Mouse (Mus musculus): Measurements from ENCODE around the gene Trim8.

The Trim8 gene

GRCm38 (mm10) chr19:46501401-46502068 lies at the start of gene Trim8:
Gene Trim8 (plus strand): TSS chr19:46501702.
- DNase-seq (ENCODE audit: low spot score in 2 of 2) = peak; percentile 83 to 84

GRCm38 (mm10) chr19:46452052-46452827 lies 49.3 kb upstream of the Trim8 start:
- no peak for DNase-seq (ENCODE audit: low spot score in 2 of 2)

GRCm38 (mm10) chr19:46452916-46453315 lies 48.6 kb upstream of the Trim8 start:
- no peak for DNase-seq (ENCODE audit: low spot score in 2 of 2)

- no peak for DNase-seq (ENCODE audit: low spot score in 2 of 2)
These were observed 47.2 kb upstream of the Trim8 start for GRCm38 (mm10) chr19:46454126-46454880.

- no peak for DNase-seq (ENCODE audit: low spot score in 2 of 2)
These were observed 46.5 kb upstream of the Trim8 start for GRCm38 (mm10) chr19:46455032-46455431.

- no peak for DNase-seq (ENCODE audit: low spot score in 2 of 2)
These were observed 45.9 kb upstream of the Trim8 start for GRCm38 (mm10) chr19:46455556-46455955.

- DNase-seq (ENCODE audit: low spot score in 2 of 2) = no peak
These were observed 45.3 kb upstream of the Trim8 start for GRCm38 (mm10) chr19:46456018-46456735.

- DNase-seq (ENCODE audit: low spot score in 2 of 2) = no peak
These were observed 43.7 kb upstream of the Trim8 start for GRCm38 (mm10) chr19:46457798-46458197.

- DNase-seq (ENCODE audit: low spot score in 2 of 2) = no peak
These were observed 42.2 kb upstream of the Trim8 start for GRCm38 (mm10) chr19:46459256-46459655.

- DNase-seq (ENCODE audit: low spot score in 2 of 2) = no peak
These were observed 41.6 kb upstream of the Trim8 start for GRCm38 (mm10) chr19:46459889-46460288.

- DNase-seq (ENCODE audit: low spot score in 2 of 2) = no peak
These were observed 38.9 kb upstream of the Trim8 start for GRCm38 (mm10) chr19:46462574-46462973.

GRCm38 (mm10) chr19:46463446-46463845 lies 38.1 kb upstream of the Trim8 start:
- DNase-seq (ENCODE audit: low spot score in 2 of 2) = no peak

- no peak for DNase-seq (ENCODE audit: low spot score in 2 of 2)
These were observed 35.3 kb upstream of the Trim8 start for GRCm38 (mm10) chr19:46466160-46466559.

GRCm38 (mm10) chr19:46467051-46467503 lies 34.4 kb upstream of the Trim8 start:
- DNase-seq (ENCODE audit: low spot score in 2 of 2) = no peak

- no peak for DNase-seq (ENCODE audit: low spot score in 2 of 2)
These were observed 30.9 kb upstream of the Trim8 start for GRCm38 (mm10) chr19:46470364-46471240.

- no peak for DNase-seq (ENCODE audit: low spot score in 2 of 2)
These were observed 30.0 kb upstream of the Trim8 start for GRCm38 (mm10) chr19:46471324-46472093.

- DNase-seq (ENCODE audit: low spot score in 2 of 2) = no peak
These were observed 24.1 kb upstream of the Trim8 start for GRCm38 (mm10) chr19:46477432-46477845.

- DNase-seq (ENCODE audit: low spot score in 2 of 2) = no peak
These were observed 23.3 kb upstream of the Trim8 start for GRCm38 (mm10) chr19:46478242-46478641.

- no peak for DNase-seq (ENCODE audit: low spot score in 2 of 2)
These were observed 22.7 kb upstream of the Trim8 start for GRCm38 (mm10) chr19:46478826-46479225.

Data from urinary bladder, postnatal 4 days (tissue).